Mouse (Mus musculus): ENCODE data around the gene Zfand3. TPM values are rescaled to one million over a fixed set of nuclear protein-coding genes. Genes with fewer than 3 reads are reported as not detected.
A peak's percentile ranks its signal among the peaks of the same experiment; 100 is the strongest.

Gene Zfand3
- polyA plus RNA-seq, 1 experiment from 2014 or later = 49.3 TPM

DNA sequence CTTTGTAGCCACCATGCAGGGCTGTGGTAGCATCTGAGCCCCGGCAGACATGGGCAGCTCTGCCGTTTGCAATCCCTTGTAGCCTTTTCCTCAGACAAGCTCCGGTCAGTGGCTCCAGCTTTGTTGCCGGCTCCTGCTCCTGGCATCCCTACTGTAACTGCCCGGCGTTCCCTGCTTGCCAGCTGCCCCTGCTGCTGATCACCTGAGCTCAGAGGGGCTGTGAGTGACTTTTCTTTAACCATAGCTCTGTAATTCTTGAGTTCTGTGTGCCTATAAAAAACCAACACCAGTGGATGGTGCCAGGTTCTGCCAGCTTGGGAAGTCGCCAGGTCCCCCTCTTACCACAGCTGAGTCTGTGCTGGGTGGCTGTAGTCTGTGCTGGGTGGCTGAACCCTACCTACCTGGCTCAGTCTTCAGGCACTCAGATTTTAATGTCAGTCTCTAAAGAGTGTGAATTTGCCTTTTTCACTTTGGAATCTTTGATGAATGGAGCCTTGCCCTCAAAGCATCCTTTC, 150.9 kb downstream of the Zfand3 start:
- Histone ChIP-seq H3K9ac (no peak overlapping the region), H3K27me3 (no peaks in the 10 kb centered on the region), H3K27ac (peak overlapping the region; percentile 56), H3K36me3 (no peaks in the 10 kb centered on the region), H3K9me3 (replicated peaks) (no peaks in the 10 kb centered on the region), H3K4me2 (no peak overlapping the region), H3K4me1 (replicated peaks) (peaks cover 59% of the 10 kb centered on the region), H3K4me3 (no peak overlapping the region)
- ATAC-seq (replicated peaks; ENCODE audit: insufficient number of reproducible peaks, insufficient read depth, low FRiP score, low read depth) = no peak
- WGBS = 59% methylated on average over 7 of the region's 7 CpGs

DNA sequence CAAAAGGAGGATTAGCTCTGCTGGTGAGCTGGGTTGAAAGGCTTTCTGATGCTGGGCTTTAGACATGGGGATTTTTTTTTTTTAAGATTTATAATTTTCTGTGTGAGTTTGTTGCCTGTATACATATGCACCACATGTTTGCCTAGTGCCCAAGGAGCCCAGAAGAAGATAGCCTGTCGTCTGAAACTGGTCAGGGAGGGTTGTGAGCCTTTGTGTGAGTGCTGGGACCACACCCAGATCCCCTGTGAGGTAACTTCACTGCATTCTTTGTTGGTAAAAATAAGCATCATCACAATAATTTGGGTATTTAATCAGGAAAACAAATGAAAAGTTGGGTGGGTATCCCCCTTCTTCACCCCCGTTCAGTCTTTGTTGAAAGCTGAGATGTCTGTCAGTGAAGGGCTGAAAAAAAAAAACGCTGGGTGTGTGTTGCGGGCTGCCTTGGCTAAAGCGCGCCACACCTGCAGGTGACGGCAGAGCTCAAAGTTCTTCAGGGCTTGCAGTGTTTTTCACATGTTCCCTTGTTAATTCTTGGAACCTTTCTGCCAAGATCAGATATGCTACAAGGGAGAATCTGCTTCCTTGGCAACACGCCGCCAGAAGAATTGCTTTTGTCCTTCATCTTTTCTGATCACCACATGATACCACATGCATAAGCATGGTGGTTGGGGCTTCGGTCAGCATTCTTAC, 154.0 kb downstream of the Zfand3 start:
- Histone ChIP-seq H3K4me1 (replicated peaks) (peaks cover 48% of the 10 kb centered on the region), H3K36me3 (no peaks in the 10 kb centered on the region), H3K4me3 (no peak overlapping the region), H3K9ac (no peak overlapping the region), H3K9me3 (replicated peaks) (no peaks in the 10 kb centered on the region), H3K4me2 (no peak overlapping the region), H3K27ac (no peak overlapping the region), H3K27me3 (no peaks in the 10 kb centered on the region)
- 70% methylated on average over 10 of the region's 10 CpGs for WGBS
- ATAC-seq (replicated peaks; ENCODE audit: insufficient number of reproducible peaks, insufficient read depth, low FRiP score, low read depth) = no peak

DNA sequence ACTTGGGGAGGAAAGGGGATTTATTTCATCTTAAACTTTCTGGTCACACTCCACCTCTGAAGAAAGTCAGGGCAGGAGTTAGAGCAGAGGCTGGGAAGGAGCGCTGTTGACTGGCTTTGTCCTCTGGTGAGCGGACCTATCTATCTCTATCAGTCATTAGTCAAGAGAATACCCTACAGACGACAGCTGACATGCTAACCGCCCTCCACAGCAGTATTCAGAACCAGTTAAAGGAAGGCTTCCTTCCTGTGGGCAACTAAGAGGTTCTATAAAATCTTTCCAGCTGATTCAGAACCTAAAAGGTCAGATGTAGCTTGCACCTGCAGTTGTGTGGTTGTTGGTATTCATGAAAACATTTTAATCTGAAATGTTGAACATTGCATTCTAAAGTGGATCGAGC, 154.8 kb downstream of the Zfand3 start:
- Histone ChIP-seq H3K27ac (no peak overlapping the region), H3K4me1 (replicated peaks) (peaks cover 51% of the 10 kb centered on the region)
- no peak for ATAC-seq (replicated peaks; ENCODE audit: insufficient number of reproducible peaks, insufficient read depth, low FRiP score, low read depth)

DNA sequence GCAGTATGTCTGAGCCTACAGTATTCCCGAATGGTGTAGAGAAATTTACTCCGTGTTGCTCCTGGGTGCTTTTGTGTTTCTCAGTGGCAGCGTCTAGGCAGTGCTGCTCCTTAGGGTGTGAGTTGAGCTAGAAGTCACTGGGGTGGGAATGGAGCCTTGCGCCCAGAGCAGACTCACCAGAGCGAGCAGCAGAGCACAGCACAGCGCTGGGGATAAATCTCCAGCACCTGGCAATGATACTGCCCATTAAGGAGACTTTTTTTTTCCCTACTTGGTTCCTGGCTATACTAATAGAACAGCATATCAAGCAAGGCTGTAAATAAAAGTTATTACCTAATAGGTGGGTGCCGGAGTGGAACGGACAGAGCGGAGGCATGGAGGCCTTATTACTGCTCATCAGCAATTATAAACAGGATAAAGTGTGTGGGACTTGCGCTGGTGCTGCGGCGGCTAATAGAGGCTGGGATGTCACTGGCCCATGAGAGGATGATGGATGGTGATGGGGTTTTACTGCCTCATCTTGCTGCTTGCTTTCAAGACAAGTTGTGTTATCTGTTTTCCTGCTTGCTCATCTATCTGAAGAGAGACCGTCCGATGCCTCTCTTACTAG, 156.4 kb downstream of the Zfand3 start:
- Histone ChIP-seq H3K4me1 (replicated peaks) (peaks cover 54% of the 10 kb centered on the region), H3K27ac (no peak overlapping the region), H3K4me3 (no peak overlapping the region), H3K4me2 (no peak overlapping the region), H3K36me3 (no peaks in the 10 kb centered on the region), H3K9me3 (replicated peaks) (no peaks in the 10 kb centered on the region), H3K9ac (no peak overlapping the region), H3K27me3 (no peaks in the 10 kb centered on the region)
- 82% methylated on average over 14 of the region's 14 CpGs for WGBS
- ATAC-seq (replicated peaks; ENCODE audit: insufficient number of reproducible peaks, insufficient read depth, low FRiP score, low read depth) = no peak

More for the DNA sequence above, 154.8 kb downstream of the Zfand3 start:
- Histone ChIP-seq H3K4me2 (no peak overlapping the region), H3K9me3 (replicated peaks) (no peaks in the 10 kb centered on the region), H3K9ac (no peak overlapping the region), H3K4me3 (no peak overlapping the region), H3K36me3 (no peaks in the 10 kb centered on the region), H3K27me3 (no peaks in the 10 kb centered on the region)
- WGBS = 49% methylated on average over 5 of the region's 5 CpGs

DNA sequence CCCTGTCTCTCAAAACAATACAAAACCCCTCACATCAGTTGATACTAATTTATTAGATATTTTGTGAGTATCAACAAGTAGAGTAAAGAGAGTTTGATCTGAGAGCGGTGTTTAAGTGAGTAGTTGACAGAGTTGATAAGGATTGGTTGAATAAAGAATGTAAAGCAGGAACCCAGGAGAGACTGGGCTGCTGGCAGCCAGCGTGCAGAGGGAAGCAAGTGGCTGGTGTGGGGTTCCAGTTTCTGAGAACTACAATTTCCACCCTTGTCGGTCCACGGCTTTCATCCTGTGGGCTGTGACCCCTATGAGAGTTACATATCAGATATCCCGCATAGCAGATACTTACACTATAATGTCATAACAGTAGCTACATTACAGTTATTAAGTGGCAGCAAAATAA, 158.4 kb downstream of the Zfand3 start:
- Histone ChIP-seq H3K9ac (no peak overlapping the region), H3K9me3 (replicated peaks) (no peaks in the 10 kb centered on the region), H3K4me2 (no peak overlapping the region), H3K36me3 (no peaks in the 10 kb centered on the region), H3K4me1 (replicated peaks) (peaks cover 43% of the 10 kb centered on the region), H3K27ac (no peak overlapping the region), H3K27me3 (no peaks in the 10 kb centered on the region), H3K4me3 (no peak overlapping the region)
- WGBS = 42% methylated on average over 5 of the region's 5 CpGs
- ATAC-seq (replicated peaks; ENCODE audit: insufficient number of reproducible peaks, insufficient read depth, low FRiP score, low read depth) = no peak

DNA sequence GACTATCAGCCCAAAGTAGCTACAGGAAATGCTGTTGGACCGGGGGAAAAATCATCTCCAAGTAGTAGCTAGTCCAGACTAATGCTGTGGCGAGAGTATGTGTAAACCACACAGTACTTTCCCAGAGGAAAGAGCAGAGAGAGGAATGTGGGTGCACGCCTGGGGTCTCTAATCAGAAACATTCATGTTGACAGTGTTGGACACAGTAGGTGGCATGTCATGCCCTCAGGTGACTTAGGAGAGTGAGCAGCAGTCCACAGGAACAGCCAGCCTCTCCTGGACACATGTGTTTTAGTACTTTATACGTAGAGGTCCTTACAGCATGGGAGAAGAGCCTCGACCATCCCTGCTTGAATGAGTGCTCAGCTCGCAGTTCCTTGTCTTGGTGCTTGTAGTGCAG, 159.3 kb downstream of the Zfand3 start:
- H3K4me1 ChIP-seq (replicated peaks) = peaks cover 35% of the 10 kb centered on the region
- H3K36me3 ChIP-seq = no peaks in the 10 kb centered on the region
- H3K4me3 ChIP-seq = no peak overlapping the region
- no peak for ATAC-seq (replicated peaks; ENCODE audit: insufficient number of reproducible peaks, insufficient read depth, low FRiP score, low read depth)
- no peak overlapping the region for H3K4me2 ChIP-seq
- H3K27me3 ChIP-seq = no peaks in the 10 kb centered on the region
- no peak overlapping the region for H3K27ac ChIP-seq
- no peaks in the 10 kb centered on the region for H3K9me3 ChIP-seq (replicated peaks)
- 57% methylated on average over 6 of the region's 6 CpGs for WGBS
- H3K9ac ChIP-seq = no peak overlapping the region

DNA sequence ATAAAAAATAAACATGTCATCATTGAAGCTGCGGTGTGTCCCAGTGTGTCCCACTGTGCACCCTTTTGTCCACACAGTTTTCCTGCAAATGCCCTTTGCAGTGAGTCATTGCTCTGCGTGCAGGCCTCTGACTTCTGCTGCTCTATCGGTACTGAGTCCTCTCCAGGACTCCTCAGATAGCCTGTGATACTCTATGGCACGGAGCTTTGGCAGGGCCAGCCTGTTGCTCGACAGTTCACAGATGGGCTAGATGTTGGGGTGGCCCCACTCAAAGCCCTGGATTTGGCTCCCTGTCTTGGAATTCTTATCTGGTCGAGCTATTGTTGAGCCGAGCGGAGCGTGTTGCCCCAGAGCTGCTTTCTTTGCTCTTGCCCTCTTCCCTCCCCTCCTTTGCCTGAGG, 160.3 kb downstream of the Zfand3 start:
- H3K4me3 ChIP-seq = no peak overlapping the region
- no peak overlapping the region for H3K9ac ChIP-seq
- H3K4me1 ChIP-seq (replicated peaks) = peaks cover 31% of the 10 kb centered on the region
- no peaks in the 10 kb centered on the region for H3K9me3 ChIP-seq (replicated peaks)
- H3K27me3 ChIP-seq = no peaks in the 10 kb centered on the region
- H3K4me2 ChIP-seq = no peak overlapping the region
- ATAC-seq (replicated peaks; ENCODE audit: insufficient number of reproducible peaks, insufficient read depth, low FRiP score, low read depth) = peak; percentile 83
- 29% methylated on average over 9 of the region's 9 CpGs for WGBS
- no peaks in the 10 kb centered on the region for H3K36me3 ChIP-seq
- H3K27ac ChIP-seq = peak overlapping the region; percentile 71

DNA sequence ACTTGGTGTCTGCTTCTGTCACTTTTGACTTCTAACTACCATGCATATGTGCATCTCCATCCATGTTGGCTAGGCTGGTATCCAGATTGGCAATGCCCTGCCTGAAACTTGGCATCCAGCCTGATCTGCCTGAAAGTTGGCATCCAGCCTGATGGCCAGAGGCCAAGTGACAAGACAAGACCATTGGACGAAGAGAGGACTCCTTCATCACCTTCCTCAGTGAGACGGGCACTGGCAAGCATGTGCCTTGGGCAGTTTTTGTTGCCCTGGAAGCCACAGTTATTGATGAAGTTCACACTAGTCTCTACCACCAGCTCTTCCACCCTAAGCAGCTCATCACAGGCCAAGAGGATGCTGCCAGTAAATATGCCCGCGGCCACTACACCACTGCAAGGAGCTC, 172.9 kb downstream of the Zfand3 start:
- H3K27ac ChIP-seq = no peak overlapping the region
- no peaks in the 10 kb centered on the region for H3K36me3 ChIP-seq
- no peak overlapping the region for H3K4me2 ChIP-seq
- peaks cover 17% of the 10 kb centered on the region for H3K4me1 ChIP-seq (replicated peaks)
- 57% methylated on average over 4 of the region's 4 CpGs for WGBS
- no peak overlapping the region for H3K9ac ChIP-seq
- no peaks in the 10 kb centered on the region for H3K9me3 ChIP-seq (replicated peaks)
- H3K27me3 ChIP-seq = no peaks in the 10 kb centered on the region
- no peak overlapping the region for H3K4me3 ChIP-seq
- ATAC-seq (replicated peaks; ENCODE audit: insufficient number of reproducible peaks, insufficient read depth, low FRiP score, low read depth) = no peak

DNA sequence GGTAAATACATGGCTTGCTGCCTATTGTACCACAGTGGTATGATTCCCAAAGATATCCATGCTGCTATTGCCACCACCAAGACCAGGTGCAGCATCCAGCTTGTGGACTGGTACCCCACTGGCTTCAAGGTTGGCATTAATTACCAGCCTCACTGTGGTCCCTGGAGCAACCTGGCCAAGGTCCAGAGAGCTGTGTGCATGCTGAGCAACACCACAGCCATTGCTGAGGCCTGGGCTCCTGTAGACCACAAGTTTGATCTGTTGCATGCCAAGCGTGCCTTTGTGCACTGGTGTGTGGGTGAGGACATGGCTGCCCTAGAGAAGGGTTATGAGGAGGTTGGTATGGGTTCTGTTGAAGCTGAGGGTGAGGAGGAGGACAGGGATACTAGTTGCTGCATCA, 173.9 kb downstream of the Zfand3 start:
- ATAC-seq (replicated peaks; ENCODE audit: insufficient number of reproducible peaks, insufficient read depth, low FRiP score, low read depth) = no peak
- Histone ChIP-seq H3K4me1 (replicated peaks) (peaks cover 17% of the 10 kb centered on the region), H3K4me2 (no peak overlapping the region), H3K9me3 (replicated peaks) (no peaks in the 10 kb centered on the region), H3K4me3 (no peak overlapping the region), H3K27ac (no peak overlapping the region), H3K27me3 (no peaks in the 10 kb centered on the region), H3K36me3 (no peaks in the 10 kb centered on the region), H3K9ac (no peak overlapping the region)
- 82% methylated on average over 1 of the region's 1 CpGs for WGBS

DNA sequence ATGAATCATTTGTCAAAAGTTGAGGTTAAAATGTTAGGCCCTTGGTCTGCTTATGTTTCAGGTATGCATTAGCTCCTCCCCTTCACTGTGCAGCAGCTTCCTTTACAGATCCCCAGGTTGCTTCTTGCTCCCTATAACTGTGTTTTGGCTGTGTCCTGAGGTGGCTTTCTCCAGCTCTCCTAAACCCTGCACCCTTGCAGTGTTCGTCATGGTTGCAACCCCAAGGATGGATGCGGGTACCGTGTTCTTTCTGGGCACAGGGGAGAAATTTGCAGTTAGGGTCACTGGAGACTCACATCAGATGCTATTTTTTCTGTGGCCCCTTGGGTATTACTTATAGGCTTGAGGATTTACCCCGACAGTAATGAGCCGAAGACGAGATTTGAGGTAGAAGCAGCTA, 175.7 kb downstream of the Zfand3 start:
- Histone ChIP-seq H3K27ac (no peak overlapping the region), H3K9me3 (replicated peaks) (no peaks in the 10 kb centered on the region), H3K4me2 (no peak overlapping the region), H3K9ac (no peak overlapping the region), H3K4me3 (no peak overlapping the region), H3K4me1 (replicated peaks) (peaks cover 17% of the 10 kb centered on the region), H3K36me3 (no peaks in the 10 kb centered on the region), H3K27me3 (no peaks in the 10 kb centered on the region)
- WGBS = 85% methylated on average over 6 of the region's 6 CpGs
- ATAC-seq (replicated peaks; ENCODE audit: insufficient number of reproducible peaks, insufficient read depth, low FRiP score, low read depth) = no peak

DNA sequence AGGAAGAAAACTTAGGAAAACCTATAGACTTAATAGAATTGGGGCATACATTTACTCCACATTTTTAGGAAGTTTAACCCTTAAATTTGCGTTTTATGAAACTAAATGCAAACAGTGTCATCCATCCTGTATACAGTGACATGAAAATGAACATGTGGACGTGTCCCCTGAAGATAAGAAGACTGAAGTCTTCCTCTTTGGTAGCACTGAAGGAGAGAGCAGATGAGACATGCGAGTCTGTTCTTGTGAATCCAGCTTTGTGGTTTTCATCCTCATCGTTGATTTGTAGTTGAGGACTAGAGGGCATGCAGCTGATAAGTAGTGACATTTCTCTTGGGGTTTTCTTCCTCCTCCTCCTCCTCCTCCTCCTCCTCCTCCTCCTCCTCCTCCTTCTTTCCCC, 177.0 kb downstream of the Zfand3 start:
- no peak overlapping the region for H3K4me2 ChIP-seq
- H3K9ac ChIP-seq = no peak overlapping the region
- WGBS = 62% methylated on average over 4 of the region's 4 CpGs

DNA sequence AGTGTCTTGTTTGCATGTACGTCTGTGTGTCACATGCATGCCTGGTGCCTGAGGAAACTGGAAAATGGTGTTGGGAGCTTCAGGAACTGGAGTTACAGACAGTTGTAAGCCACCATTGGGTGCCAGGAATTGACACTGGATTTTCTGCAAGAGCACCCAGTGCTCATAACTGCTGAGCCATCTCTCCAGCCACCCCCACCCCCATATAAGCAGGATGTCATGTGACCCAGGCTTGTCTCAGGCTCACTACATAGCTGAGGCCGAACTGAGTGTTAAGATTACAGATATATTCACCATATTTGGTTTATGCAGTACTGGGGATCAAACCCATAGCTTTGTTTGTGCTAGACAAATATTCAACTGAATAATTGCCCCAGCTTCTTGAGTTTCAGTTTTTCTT, 177.5 kb downstream of the Zfand3 start:
- Histone ChIP-seq H3K4me2 (no peak overlapping the region), H3K27ac (no peak overlapping the region), H3K9ac (no peak overlapping the region), H3K27me3 (no peaks in the 10 kb centered on the region), H3K9me3 (replicated peaks) (no peaks in the 10 kb centered on the region), H3K36me3 (no peaks in the 10 kb centered on the region), H3K4me3 (no peak overlapping the region), H3K4me1 (replicated peaks) (peaks cover 22% of the 10 kb centered on the region)
- ATAC-seq (replicated peaks; ENCODE audit: insufficient number of reproducible peaks, insufficient read depth, low FRiP score, low read depth) = no peak
- WGBS = 52% methylated on average over 2 of the region's 2 CpGs

More for the DNA sequence above, 177.0 kb downstream of the Zfand3 start:
- no peak overlapping the region for H3K4me3 ChIP-seq
- no peak overlapping the region for H3K27ac ChIP-seq
- no peaks in the 10 kb centered on the region for H3K36me3 ChIP-seq
- H3K9me3 ChIP-seq (replicated peaks) = no peaks in the 10 kb centered on the region
- H3K27me3 ChIP-seq = no peaks in the 10 kb centered on the region
- H3K4me1 ChIP-seq (replicated peaks) = peaks cover 19% of the 10 kb centered on the region
- ATAC-seq (replicated peaks; ENCODE audit: insufficient number of reproducible peaks, insufficient read depth, low FRiP score, low read depth) = no peak
